Mouse (Mus musculus): Measurements from ENCODE around the gene Plpp6. TPM values are rescaled to one million over a fixed set of nuclear protein-coding genes. Genes with fewer than 3 reads are reported as not detected.

The Plpp6 gene
- polyA plus RNA-seq, 1 experiment from 2014 or later = 5.3 TPM

DNA sequence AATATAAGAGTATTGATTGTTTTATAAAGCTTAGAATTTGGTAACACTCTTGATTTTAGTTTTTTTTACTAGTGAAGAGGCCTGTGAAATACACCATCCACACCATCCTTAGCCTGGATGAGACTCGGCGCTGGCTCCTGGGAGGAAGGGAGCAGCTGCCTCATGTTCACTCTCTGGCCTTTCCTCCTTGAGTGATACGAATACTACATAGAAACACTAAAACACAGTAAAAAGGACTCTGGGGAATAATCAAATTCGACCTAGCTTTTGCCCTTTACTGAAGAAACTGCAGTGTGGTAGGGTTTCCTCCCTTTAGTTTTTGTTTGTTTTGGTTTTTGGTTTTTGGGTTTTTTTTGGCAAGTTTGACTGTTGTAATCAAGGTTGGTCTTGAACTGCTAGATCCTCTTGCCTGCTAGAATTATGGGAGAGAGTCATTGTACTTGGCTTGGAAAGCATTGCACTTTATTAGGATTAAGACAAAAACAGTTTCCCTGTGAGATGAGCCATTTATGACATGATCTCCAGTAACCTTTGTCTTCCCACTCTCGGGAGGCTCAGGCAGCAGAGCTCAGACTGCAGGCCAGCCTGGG lies 50.8 kb downstream of the Plpp6 start:
- Histone ChIP-seq H3K4me1 (replicated peaks) (peaks cover 16% of the 10 kb centered on the region; the same call in 1 of the 2 replicates), H3K4me2 (no peak overlapping the region), H3K4me3 (replicated peaks) (no peak overlapping the region), H3K9ac (replicated peaks) (no peak overlapping the region), H3K36me3 (peaks cover 63% of the 10 kb centered on the region), H3K27me3 (no peaks in the 10 kb centered on the region), H3K27ac (no peak overlapping the region), H3K9me3 (no peaks in the 10 kb centered on the region)
- ATAC-seq (ENCODE audit: insufficient number of reproducible peaks, insufficient read depth, low FRiP score, low TSS enrichment, low read depth) = no peak
- 61% methylated on average over 5 of the region's 5 CpGs for WGBS

DNA sequence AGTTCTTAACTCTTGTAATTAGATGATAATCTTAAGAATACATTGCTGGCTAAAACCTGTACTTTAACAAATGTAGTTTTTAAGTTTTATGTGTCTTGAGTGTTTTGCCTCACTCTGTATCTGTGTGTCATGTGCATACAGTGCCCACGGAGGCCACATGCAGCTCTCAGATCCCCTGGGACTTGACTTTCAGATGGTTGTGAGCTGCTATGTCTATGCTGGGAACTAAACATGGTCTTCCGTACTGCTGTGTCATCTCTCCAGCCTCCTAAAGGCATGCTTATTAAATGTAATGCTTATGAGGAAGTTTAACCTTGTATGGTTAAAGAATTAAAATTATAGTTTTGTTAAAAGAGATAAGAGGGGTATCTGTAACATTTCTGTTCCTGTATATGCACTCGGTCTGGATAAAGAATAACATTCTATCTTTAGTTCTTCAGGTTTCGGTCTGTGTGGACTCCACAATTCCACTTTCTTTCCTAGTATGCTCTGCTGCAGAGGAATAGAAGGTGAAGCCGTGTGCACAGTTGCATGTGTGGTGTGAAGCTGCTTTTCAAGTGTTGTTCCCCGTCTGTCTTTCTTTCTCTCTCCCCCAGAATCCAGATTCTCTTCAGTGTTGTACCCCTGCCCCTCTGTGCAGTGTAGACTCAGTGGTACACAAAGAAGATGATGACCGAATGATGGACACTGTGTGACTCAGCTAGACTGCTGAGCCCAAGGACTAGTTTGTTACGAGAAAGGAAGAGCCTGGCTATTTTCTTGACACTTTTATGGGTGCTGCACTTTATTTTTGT lies 51.9 kb downstream of the Plpp6 start:
- no peak for ATAC-seq (ENCODE audit: insufficient number of reproducible peaks, insufficient read depth, low FRiP score, low TSS enrichment, low read depth)
- Histone ChIP-seq H3K4me1 (replicated peaks) (peaks cover 16% of the 10 kb centered on the region; the same call in 1 of the 2 replicates), H3K9me3 (no peaks in the 10 kb centered on the region), H3K9ac (replicated peaks) (no peak overlapping the region), H3K36me3 (peaks cover 70% of the 10 kb centered on the region), H3K27ac (no peak overlapping the region; the same call in 1 of the 2 replicates), H3K4me3 (replicated peaks) (no peak overlapping the region), H3K27me3 (no peaks in the 10 kb centered on the region), H3K4me2 (no peak overlapping the region)
- 61% methylated on average over 8 of the region's 8 CpGs for WGBS

DNA sequence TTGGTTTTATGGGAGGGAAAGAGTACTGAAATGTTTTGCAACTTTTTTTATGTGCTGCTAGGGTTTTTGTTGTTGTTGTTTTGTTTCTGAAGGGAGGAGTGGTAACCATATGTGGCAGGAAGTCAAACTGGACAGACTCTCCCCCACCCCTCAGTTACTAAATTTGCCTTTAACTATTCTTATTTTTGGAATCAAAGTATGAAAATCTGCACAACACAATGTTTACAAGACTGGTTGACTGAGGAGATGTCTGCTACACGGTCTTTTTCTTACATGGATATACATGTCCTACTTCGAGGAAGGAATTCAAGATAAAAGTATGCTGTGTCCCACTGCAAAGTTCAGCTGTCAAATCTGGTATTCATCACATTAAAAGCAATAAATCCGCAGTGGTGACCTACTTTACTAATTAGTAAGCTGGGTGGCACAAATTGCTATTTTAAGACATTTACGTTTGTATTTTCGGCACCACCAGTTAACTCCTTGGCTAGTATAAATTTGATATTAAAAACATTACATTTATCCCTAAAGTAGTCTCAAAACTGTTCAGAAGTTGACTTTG lies 52.5 kb downstream of the Plpp6 start:
- no peaks in the 10 kb centered on the region for H3K9me3 ChIP-seq
- 33% methylated on average over 5 of the region's 5 CpGs for WGBS
- no peak overlapping the region for H3K4me2 ChIP-seq
- no peak overlapping the region for H3K9ac ChIP-seq (replicated peaks)
- H3K27ac ChIP-seq = no peak overlapping the region; the same call in 1 of the 2 replicates
- peaks cover 70% of the 10 kb centered on the region for H3K36me3 ChIP-seq
- no peaks in the 10 kb centered on the region for H3K27me3 ChIP-seq
- no peak for ATAC-seq (ENCODE audit: insufficient number of reproducible peaks, insufficient read depth, low FRiP score, low TSS enrichment, low read depth)
- H3K4me3 ChIP-seq (replicated peaks) = no peak overlapping the region
- peaks cover 16% of the 10 kb centered on the region; the same call in 1 of the 2 replicates for H3K4me1 ChIP-seq (replicated peaks)

Other genes with a start within 250 kb of the Plpp6 start
- gene Slc1a1, start 128.9 kb upstream of the Plpp6 start, polyA plus RNA-seq (2016; fragmentation: Nextera tagmentation; extraction: Ambion mirVana) = 0.34 and 0.67 TPM in 2 replicates
- gene 4430402I18Rik, start 3.8 kb downstream of the Plpp6 start, polyA plus RNA-seq (2016; fragmentation: Nextera tagmentation; extraction: Ambion mirVana) = 0.33 and 0.44 TPM in 2 replicates
- gene Cdc37l1, start 26.4 kb downstream of the Plpp6 start, polyA plus RNA-seq (2016; fragmentation: Nextera tagmentation; extraction: Ambion mirVana) = 48.2 and 48.8 TPM in 2 replicates
- 71.8 and 73.2 TPM in 2 replicates for gene Ak3, start 84.0 kb downstream of the Plpp6 start, polyA plus RNA-seq (2016; fragmentation: Nextera tagmentation; extraction: Ambion mirVana)
- 59.3 and 61.5 TPM in 2 replicates for gene Rcl1, start 137.4 kb downstream of the Plpp6 start, polyA plus RNA-seq (2016; fragmentation: Nextera tagmentation; extraction: Ambion mirVana)